Mouse (Mus musculus) brain, embryonic 14.5 days (tissue): ENCODE results near the gene Nrxn1.

Experiments
- CTCF ChIP-seq: fragments of 200-500 bp; IDR thresholded peaks from 2 replicates; pipeline ENCODE4 v1.5.1; 2012; ENCODE audit warnings: inconsistent platforms, mild to moderate bottlenecking, moderate library complexity, borderline replicate concordance; ENCODE audit not compliant: insufficient read depth, insufficient read length; ENCODE audit errors: extremely low read depth
- POLR2A ChIP-seq: fragments of 200-500 bp; IDR thresholded peaks from 2 replicates; pipeline ENCODE4 v1.6.1; 2012; ENCODE audit warnings: mild to moderate bottlenecking, inconsistent platforms, borderline replicate concordance; ENCODE audit not compliant: poor library complexity, insufficient read depth, insufficient read length, severe bottlenecking; ENCODE audit errors: extremely low read depth

DNA sequence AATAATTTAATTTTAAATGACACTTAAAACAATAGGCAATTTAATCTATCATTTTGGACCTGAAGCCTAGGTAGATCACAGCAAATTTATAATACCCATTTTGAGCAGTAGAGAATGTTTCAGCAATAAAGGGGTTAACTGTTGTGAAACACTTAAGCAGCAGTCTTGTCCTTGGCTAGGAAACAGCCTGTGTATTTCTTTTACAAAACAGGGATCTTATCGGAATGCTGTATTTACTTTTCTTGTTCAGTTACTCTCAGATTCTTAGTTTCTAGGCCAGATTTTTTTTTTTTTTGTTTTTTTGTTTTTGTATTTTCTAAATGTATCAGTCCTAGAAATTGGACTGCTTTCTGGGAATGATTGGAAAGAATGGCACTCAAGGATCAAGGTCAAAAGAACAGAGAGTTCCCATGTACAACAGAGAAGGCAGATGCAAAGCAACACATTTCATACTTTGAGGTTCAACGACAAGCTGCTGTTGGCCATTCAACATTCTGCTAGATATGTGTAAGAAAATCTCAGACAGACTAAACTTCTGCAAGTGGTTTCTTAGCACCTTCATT lies 67.7 kb downstream of the Nrxn1 start:
- no peak for TF ChIP-seq POLR2A
- TF ChIP-seq CTCF = no peak
